Mouse (Mus musculus): Measurements from ENCODE around the gene Ttc4. TPM values are rescaled to one million over a fixed set of nuclear protein-coding genes. Genes with fewer than 3 reads are reported as not detected.

Ttc4 gene
- polyA plus RNA-seq, 1 experiment from 2014 or later, result 77.9 TPM

- Histone ChIP-seq H3K9me3 (no peaks in the 10 kb centered on the region), H3K4me2 (no peak overlapping the region), H3K36me3 (no peaks in the 10 kb centered on the region), H3K4me3 (replicated peaks) (no peak overlapping the region), H3K9ac (no peak overlapping the region), H3K27me3 (replicated peaks) (no peaks in the 10 kb centered on the region), H3K27ac (no peak overlapping the region), H3K4me1 (peaks cover 8% of the 10 kb centered on the region)
- no peak for ATAC-seq (ENCODE audit: insufficient read depth, low FRiP score, low read depth)
- 78% methylated on average over 8 of the region's 8 CpGs for WGBS
Measured at GRCm38 (mm10) chr4:106613105-106613504, 65.6 kb downstream of the Ttc4 start.

Other genes starting within 250 kb of the Ttc4 start
- 41.5 and 45.7 TPM in 2 replicates for gene Pcsk9, start 214.6 kb downstream of the Ttc4 start, polyA plus RNA-seq (2015; fragmentation: Nextera tagmentation; extraction: Ambion mirVana)
- gene Bsnd, start 186.7 kb downstream of the Ttc4 start, polyA plus RNA-seq (2015; fragmentation: Nextera tagmentation; extraction: Ambion mirVana), result not detected in 2 replicates
- 6.3 and 7.7 TPM in 2 replicates for gene Dhcr24, start 117.9 kb downstream of the Ttc4 start, polyA plus RNA-seq (2015; fragmentation: Nextera tagmentation; extraction: Ambion mirVana)
- gene Lexm, start 61.7 kb downstream of the Ttc4 start, polyA plus RNA-seq (2015; fragmentation: Nextera tagmentation; extraction: Ambion mirVana), result 0.08 TPM in 1 of 2 replicates, not detected in the other
- gene Ttc22, start 56.5 kb downstream of the Ttc4 start, polyA plus RNA-seq (2015; fragmentation: Nextera tagmentation; extraction: Ambion mirVana), result 7.3 and 8.2 TPM in 2 replicates
- gene Pars2, start 27.9 kb downstream of the Ttc4 start, polyA plus RNA-seq (2015; fragmentation: Nextera tagmentation; extraction: Ambion mirVana), result 11.5 and 13.2 TPM in 2 replicates
- 0.37 and 0.63 TPM in 2 replicates for gene Mroh7, start 52.0 kb upstream of the Ttc4 start, polyA plus RNA-seq (2015; fragmentation: Nextera tagmentation; extraction: Ambion mirVana)
- 7.9 and 8.8 TPM in 2 replicates for gene Fam151a, start 54.9 kb upstream of the Ttc4 start, polyA plus RNA-seq (2015; fragmentation: Nextera tagmentation; extraction: Ambion mirVana)
- 6.2 and 6.9 TPM in 2 replicates for gene Acot11, start 126.1 kb upstream of the Ttc4 start, polyA plus RNA-seq (2015; fragmentation: Nextera tagmentation; extraction: Ambion mirVana)
- gene Ssbp3, start 231.8 kb upstream of the Ttc4 start, polyA plus RNA-seq (2015; fragmentation: Nextera tagmentation; extraction: Ambion mirVana), result 92.4 and 98.5 TPM in 2 replicates

Data from stomach, embryonic 15.5 days (tissue).